Mouse (Mus musculus) lung, adult 2 months (tissue): ENCODE measurements around the gene Necab2.

Source experiments
- CTCF ChIP-seq: fragments of 200-500 bp; IDR thresholded peaks from 2 replicates; pipeline ENCODE4 v1.5.1; 2011; ENCODE audit warnings: mild to moderate bottlenecking, low read length, control low read depth; ENCODE audit not compliant: insufficient read depth
- POLR2A ChIP-seq: fragments of 200-500 bp; IDR thresholded peaks from 2 replicates; pipeline ENCODE4 v1.6.1; 2011; ENCODE audit warnings: low read depth, mild to moderate bottlenecking, control low read depth, low read length, borderline replicate concordance; ENCODE audit errors: extremely low read depth

- TF ChIP-seq CTCF = no peak
- no peak for TF ChIP-seq POLR2A
These were observed 12.8 kb upstream of the Necab2 start, which contains the start of gene Osgin1 for GRCm38 (mm10) chr8:119433582-119434174.
